Mouse (Mus musculus) left cerebral cortex, adult 2 months (tissue): ENCODE results near the gene Afg1l. TPM values are rescaled to one million over a fixed set of nuclear protein-coding genes. Genes with fewer than 3 reads are reported as not detected.

Source experiments
- DNase-seq, 2 experiments: peaks; one replicate each; pipeline ENCODE4 v3.0.0; 2021 to 2022; ENCODE audit warnings: low spot score in 2 of 2, mixed read lengths in 1 of 2; ENCODE audit errors: extremely low spot score in 1 of 2
- H3K27ac ChIP-seq: fragments of 200-600 bp; 2 replicates; pipeline ENCODE4 v1.8.1; 2022
- H3K4me3 ChIP-seq: fragments of 200-600 bp; 2 replicates; pipeline ENCODE4 v1.8.1; 2022
- CTCF ChIP-seq: fragments of 200-600 bp; IDR thresholded peaks from 2 replicates; pipeline ENCODE4 v1.8.1; 2022; ENCODE audit warnings: antibody characterized with exemption, mild to moderate bottlenecking, moderate library complexity
- intact Hi-C: fragments of 180-260 bp; cut with DNase I; formaldehyde crosslinking; loops from one replicate; pipeline ENCODE4 v1.15.1; 2025
- total RNA-seq, 2 experiments: library from RNA; stranded (reverse); gene quantifications; 2 replicates each; pipeline ENCODE4 v1.2.3; 2021

Afg1l gene
- total RNA-seq, 2 experiments from 2014 or later: 10.4 to 12.7 TPM

DNA sequence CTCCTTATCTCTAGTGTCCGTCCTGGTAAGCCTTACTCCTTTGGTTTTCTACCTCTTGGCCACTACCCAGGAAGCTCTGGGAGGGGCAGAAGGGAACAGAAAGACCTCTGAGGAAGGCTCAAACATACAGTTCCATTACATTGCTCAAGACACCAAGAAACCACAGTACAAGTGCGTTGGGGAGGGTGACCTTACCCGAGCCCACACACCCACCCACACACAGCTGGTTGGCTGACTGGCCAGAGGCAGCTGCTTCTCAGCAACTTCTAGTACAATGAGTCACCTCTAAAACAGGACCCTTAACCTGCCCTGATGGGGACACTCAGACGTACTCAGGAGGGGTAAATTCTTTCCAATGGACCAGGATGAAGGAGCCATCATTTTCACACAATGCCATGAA, 184.5 kb downstream of the Afg1l start:
- no peak for DNase-seq
- no peak overlapping the region for H3K4me3 ChIP-seq
- H3K27ac ChIP-seq: no peak overlapping the region
- no peak for TF ChIP-seq CTCF
- intact Hi-C loops: loop anchor here (10.0 kb wide), 2 partner anchors 779 to 859 kb away; partner anchors contain the start of gene Cd164

DNA sequence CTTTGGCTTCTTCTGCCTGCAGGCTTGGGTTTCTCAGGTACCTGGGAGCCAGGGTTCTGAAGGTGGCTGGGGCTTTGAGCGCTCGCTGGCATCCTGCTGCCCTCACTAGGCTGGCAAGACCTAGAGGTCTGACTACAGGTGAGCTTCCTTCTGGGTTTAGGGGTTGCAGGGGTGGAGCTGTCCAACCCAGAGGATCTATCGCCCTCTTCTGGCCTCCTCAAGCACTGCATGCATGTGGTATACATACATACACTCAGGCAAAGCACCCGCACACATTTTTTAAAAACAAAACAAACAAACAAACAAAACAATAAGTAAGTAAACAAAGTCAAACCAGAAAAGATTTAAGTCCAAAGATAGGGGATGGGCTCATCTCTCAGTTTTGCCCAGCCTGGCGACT, 187.0 kb downstream of the Afg1l start:
- intact Hi-C loops: loop anchor here (10.0 kb wide), 2 partner anchors 777 to 857 kb away; partner anchors contain the start of gene Cd164
- Histone ChIP-seq H3K27ac (no peak overlapping the region), H3K4me3 (no peak overlapping the region)
- no peak for DNase-seq
- TF ChIP-seq CTCF: peak; percentile 50

DNA sequence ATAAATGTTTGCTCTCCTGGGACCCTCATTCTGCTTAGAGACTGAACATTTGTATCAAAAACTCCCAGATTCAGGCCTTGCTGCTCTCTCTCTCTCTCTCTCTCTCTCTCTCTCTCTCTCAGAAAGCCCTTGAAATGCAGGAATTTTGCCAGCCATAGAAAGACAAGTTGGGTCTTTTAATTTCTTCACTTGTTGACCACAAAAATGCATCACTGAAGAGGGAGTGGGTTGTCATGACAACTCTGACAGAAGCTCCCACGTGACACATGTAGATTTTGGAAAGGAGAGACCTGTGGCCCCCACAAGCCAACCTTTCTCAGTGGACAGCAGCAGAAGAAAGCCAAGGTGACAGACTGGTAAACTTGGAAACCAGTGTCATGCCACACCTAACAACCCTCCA, 190.7 kb downstream of the Afg1l start:
- DNase-seq: no peak
- intact Hi-C loops: no loop called here

GRCm38 (mm10) chr10:42278307-42278850, 200.0 kb downstream of the Afg1l start:
- Histone ChIP-seq H3K27ac (peak overlapping the region; percentile 95), H3K4me3 (peak overlapping the region; percentile 78)
- no peak for TF ChIP-seq CTCF
- intact Hi-C loops: loop anchor here (1.0 to 10.0 kb wide), 4 partner anchors 264 to 446 kb away; partner anchors contain the start of gene Armc2
- no peak for DNase-seq

More for the DNA sequence above, 190.7 kb downstream of the Afg1l start:
- H3K4me3 ChIP-seq: no peak overlapping the region
- TF ChIP-seq CTCF: no peak
- H3K27ac ChIP-seq: no peak overlapping the region

DNA sequence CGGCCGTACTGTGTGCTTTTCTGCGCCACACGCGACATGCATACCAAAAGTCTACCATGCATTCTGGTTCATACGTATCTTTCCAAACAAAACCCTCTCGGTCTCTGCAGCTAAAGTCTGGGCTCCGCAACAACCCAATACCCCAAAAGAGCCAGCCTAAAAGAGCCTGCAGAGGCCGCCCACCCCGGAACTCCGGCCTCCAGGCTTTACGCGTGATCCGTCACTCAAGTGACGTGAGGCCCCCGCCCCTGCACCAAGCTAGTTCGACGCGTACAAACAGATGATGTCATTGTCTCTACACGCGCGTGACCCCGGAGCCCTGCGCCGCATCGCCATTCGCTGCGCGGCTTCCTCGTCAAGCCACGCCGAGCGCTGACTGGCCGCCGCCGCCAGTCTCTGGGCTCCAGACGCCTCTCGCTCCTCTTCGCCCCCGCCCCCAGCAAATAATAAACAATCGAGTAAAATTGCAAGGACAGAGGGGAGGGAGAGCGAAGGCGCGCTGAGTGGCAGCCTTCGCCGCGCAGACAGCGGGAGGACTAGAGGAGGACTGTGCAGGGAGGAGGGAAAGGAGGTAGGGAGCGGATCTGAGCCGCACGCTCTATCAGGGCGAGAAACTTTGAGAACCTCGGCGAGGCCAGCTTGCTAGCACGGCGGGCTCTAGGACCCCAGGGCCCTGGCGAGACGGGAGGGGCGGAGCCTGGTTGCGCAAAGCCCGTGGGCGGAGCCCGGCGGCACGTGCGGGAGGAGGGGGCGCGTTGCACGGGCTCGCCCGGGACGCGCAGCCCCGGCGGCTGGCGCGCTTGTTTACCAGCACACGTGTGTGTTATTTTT, 200.7 kb downstream of the Afg1l start:
- Histone ChIP-seq H3K27ac (peak overlapping the region; percentile 98), H3K4me3 (peak overlapping the region; percentile 78)
- TF ChIP-seq CTCF: no peak
- peak; percentile 98 to 99 for DNase-seq
- intact Hi-C loops: loop anchor here (1.0 to 10.0 kb wide), 7 partner anchors 27 to 468 kb away; partner anchors contain the start of genes Armc2, Cep57l1 and Sesn1

DNA sequence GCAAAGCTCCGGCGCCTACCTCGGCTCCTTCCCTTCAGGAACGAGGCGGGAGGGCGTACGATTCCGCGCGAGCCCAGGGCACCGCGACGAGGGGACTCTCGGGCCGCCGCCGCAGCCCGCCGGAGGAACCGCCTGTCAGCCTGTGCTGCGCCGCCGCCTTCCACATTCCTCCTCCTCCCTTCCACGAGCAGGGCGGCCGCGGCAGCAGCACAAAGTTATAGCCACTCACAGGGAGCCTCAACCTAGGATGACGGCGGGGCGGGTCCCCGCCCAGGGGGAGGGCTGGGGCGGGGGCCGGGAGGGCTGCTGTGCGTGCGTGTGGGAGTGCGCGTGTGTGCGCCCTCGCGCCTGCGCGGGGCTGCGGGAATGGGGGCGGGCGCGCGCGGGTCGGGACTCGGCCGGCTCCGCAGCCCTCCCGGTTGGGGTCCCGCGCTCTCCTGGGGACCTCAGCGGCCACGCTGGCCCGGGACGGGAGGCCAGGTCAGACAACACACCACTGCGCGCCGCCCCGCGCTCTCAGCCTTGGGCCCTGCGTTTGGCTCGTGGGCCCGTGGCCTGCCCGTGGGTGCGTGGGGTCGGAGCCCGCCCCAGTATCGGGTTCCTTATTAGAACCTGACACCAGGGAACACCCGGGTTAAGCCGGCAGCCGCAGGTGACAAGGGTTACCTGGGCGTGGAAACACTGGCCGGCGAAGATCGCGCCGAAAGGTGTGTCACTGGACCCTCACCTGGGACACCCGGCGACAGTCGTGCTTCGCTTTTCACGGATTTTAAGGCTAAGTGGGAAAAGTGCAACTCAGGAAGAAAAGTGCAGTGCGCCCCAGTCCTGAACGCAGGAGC, 201.6 kb downstream of the Afg1l start, which contains the start of gene Foxo3:
TSS of gene Foxo3 (minus strand) at position 249 of the 839 bp plus-strand sequence.
- peak within 1 kb of the TSS; percentile 78 for H3K4me3 ChIP-seq
- peak within 1 kb of the TSS; percentile 98 for H3K27ac ChIP-seq
- peak; percentile 89 to 90 for DNase-seq
- TF ChIP-seq CTCF: no peak
- intact Hi-C loops: loop anchor here (1.0 to 10.0 kb wide), 7 partner anchors 26 to 467 kb away; partner anchors contain the start of genes Armc2, Cep57l1 and Sesn1

- no peak for DNase-seq
- TF ChIP-seq CTCF: no peak; the same call in 1 of the 2 replicates
- peak overlapping the region; percentile 78 for H3K4me3 ChIP-seq
- H3K27ac ChIP-seq: peak overlapping the region; percentile 98
- intact Hi-C loops: loop anchor here (1.0 to 10.0 kb wide), 6 partner anchors 25 to 444 kb away; partner anchors contain the start of gene Armc2
Measured at GRCm38 (mm10) chr10:42275871-42276501, 202.4 kb downstream of the Afg1l start.

- peak overlapping the region; percentile 78 for H3K4me3 ChIP-seq
- H3K27ac ChIP-seq: peak overlapping the region; percentile 98
- no peak for TF ChIP-seq CTCF
- DNase-seq: peak; percentile 37 to 53
- intact Hi-C loops: loop anchor here (5.0 to 10.0 kb wide), 3 partner anchors 261 to 443 kb away; partner anchors contain the start of gene Armc2
Measured at GRCm38 (mm10) chr10:42275401-42275870, 202.9 kb downstream of the Afg1l start.

- Histone ChIP-seq H3K27ac (peak overlapping the region; percentile 98), H3K4me3 (peak overlapping the region; percentile 78)
- peak; percentile 28 to 36 for DNase-seq
- TF ChIP-seq CTCF: no peak
- intact Hi-C loops: loop anchor here (5.0 to 10.0 kb wide), 4 partner anchors 88 to 443 kb away; partner anchors contain the start of gene Armc2
Measured at GRCm38 (mm10) chr10:42274712-42275400, 203.5 kb downstream of the Afg1l start.
